Mouse (Mus musculus): ENCODE measurements around the gene Eif1ad.
A peak's percentile ranks its signal among the peaks of the same experiment; 100 is the strongest.
"Not testable (repeated sequence)": the region's sequence is repeated elsewhere in the genome, so short reads cannot be mapped to it uniquely, and the experiment has no call there.

Gene Eif1ad

DNA sequence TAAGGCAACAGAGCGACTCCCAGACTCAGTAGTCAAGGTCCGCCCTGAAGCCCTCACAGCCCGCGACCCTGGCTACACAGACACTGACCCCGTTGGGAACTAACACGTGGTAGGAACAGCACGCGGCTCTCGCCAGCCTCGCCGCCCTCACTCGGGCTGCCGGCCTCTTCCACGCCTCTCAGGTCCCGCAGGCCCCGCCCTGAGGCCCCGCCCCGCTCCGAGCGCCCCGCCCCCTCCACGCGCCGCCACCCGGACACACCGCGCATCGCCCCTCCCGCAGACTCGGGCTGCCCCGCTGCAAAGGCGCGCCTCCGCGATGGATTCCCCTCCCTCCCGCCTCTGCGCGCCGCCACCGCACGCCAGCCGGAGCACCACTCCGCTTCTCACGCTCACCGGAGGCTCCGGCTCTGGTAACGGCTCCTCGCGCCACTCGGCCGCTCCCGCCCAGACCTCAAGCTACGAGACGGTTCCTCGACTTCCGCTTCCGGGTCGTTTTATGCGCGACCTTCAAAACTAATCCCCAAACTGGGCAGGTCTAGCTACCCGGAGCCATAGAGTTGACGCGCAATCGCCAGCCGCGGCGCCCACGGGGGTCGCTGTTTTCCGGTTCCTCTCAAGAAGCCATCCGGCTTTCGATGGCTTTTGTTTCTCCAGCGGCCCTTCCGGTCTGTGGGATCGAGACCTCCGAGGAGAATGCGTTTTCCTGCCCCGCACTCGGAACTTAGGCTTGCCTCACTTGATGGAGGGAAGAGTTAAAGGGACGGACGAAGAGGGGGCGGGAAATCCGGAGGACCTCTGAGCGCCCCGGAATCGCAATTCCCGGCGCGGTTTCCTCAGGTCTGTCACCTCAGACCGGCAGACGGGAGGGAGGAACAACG is at the start of gene Eif1ad:
Gene Eif1ad, plus strand, starts transcription at position 567 of the 878 bp plus-strand sequence.
- peak; percentile 98 for DNase-seq (ENCODE audit: low read depth, low spot score)

DNA sequence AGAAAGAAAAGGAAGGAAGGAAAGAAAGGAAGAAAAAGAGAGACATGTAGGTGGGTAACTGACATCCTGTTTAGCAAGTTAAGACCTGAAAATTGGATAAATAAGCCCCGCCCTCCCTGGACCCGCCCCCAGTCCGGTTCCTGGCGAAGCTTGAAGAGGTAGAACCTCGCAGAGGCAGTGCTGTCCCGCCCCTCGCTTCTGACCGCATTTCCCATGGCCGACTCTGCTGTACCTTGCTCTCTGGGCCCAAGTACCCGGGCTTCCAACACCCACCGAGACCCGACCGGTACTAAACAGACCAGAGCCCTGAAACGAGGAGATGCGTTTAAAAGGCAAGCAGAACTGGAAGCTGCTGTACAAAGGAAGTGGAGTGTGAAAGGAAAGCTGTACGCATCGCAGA is 42.7 kb upstream of the Eif1ad start:
- DNase-seq (ENCODE audit: low read depth, low spot score) = no peak

DNA sequence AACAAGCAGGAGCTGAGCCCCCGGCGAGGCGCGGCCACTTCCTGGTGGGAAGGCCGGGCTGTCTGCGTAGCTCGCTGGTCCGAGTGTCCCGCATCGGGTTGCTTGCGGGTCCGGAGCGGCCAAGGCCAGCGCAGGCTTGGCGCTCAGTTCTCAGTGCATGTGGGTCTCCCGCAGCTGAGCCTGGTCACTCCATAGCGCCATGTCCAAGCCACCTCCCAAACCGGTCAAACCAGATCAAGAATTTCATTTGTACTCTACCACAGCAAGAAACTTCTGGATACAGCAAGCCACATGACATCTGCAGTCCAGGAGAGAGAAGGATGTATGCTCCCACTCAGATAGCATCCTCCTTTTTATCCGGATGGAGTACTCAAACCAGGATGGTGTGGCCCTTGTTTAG is 38.6 kb upstream of the Eif1ad start:
- DNase-seq (ENCODE audit: low read depth, low spot score) = no peak

DNA sequence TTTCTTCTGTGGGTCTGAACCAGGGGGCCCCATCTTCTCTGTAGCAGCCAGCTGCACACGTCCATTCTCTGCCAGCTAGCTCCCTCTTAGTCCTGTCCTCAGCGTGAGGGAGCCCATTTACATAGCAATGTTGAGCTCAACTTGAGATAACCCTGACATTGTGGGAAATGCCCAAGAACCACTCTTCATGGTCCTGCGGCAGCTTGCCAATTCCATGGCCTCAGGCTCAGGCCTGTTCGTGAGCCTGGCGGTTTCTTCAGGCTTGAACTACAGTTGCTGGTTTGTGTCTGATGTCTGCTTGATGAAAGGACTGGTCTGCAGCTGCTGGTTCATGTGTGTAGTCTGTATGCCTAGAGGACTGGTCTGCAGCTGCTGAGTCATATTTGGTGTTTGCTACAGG is 31.8 kb upstream of the Eif1ad start:
- no peak for DNase-seq (ENCODE audit: low read depth, low spot score)

DNA sequence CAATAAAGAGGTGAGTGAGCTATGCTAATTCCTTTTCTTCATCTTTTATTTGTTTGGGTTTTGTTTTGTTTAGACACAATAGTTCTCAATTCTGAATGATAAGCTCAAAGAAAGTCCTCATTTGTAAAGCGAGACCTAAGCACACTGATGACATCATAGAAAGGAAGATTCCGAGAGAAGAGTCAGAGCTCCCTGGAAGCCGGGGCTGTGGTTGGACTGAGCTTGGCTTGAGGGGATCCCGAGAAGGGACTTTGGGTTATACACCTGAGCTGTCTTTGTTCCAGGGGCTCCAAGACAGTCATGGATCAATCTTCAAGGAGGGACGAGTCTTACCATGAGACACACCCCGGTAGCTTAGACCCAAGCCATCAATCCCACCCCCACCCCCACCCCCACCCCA is 31.1 kb upstream of the Eif1ad start, which contains the start of gene Catsper1:
Gene Catsper1, plus strand, starts transcription at position 301 of the 400 bp plus-strand sequence.
- no peak for DNase-seq (ENCODE audit: low read depth, low spot score)

DNA sequence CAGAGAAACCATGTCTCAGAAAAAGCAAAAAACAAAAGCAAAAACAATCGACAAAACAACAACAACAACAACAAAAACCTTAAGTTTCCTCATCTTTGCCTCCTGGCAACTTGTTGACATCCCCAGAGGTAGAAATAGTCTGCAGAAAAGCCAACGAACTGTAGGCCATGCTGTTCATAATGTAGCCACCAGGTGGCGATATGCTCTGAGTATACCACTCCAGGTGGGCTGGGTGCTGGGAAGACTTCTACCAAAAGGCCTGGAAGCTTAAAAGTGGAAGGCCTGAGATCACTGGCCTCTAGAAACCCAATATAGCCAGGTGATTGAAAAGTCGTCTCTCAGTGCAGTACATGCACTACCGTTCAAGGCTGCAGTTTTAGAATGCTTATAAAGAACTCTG is 28.6 kb upstream of the Eif1ad start:
- peak; percentile 86 for DNase-seq (ENCODE audit: low read depth, low spot score)

DNA sequence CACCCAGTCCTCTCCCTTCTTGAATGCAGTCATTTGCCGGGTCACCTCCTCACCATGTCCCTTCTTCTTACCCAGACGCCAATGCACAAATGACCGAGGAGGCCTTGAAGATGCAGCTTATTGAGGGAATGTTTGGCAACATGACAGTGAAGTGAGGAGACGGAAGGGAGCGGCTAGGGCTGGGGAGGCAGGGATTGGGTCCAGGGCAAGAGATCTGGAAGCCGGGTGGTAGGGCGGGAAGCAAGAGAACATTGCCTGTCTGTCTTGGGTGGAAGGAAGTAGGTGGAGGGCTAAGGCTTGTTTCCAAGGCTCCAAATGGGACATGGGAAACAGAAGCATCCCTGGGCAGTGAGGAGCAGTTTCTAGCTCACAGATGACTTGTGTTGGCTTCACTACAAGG is 25.2 kb upstream of the Eif1ad start:
- DNase-seq (ENCODE audit: low read depth, low spot score) = no peak

DNA sequence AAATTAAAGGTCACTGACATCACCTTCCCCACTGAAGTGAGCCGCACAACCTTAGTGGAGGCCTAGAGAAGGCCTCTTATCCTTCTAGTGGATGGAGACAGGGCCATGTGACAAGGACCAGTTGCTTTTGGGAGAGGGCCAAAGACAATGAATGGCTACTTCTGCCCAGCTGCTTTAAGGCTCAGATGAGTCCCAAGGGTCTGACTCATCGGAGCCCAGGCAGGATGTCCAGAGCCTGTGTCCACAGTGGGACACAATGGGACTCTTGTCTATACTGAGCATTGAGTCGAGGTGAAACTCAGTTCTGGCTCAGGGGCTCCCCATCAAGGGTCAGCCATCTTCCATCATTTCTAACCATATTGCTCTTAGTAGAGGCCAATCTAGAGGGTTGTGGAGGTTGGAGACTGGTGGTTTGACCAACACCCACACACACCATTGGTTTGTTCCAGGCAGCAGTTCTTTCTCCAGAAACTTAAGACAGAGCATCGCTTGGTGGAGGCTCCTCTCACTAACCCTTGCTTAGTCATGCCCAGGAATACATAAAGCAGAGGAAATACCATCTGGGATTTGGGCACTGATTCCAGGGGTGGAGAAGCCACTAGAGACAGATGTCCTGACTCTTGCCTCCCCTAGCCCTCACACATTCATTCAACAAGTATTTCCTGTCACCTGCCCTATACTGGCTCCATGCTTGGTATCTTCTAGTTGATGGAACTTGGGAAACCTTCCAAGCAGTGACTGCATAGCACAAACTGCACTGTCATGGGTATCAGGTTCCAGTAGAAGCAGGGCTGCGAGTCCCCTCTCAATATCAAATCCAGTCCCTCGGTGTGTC is 21.0 kb upstream of the Eif1ad start:
- no peak for DNase-seq (ENCODE audit: low read depth, low spot score)

DNA sequence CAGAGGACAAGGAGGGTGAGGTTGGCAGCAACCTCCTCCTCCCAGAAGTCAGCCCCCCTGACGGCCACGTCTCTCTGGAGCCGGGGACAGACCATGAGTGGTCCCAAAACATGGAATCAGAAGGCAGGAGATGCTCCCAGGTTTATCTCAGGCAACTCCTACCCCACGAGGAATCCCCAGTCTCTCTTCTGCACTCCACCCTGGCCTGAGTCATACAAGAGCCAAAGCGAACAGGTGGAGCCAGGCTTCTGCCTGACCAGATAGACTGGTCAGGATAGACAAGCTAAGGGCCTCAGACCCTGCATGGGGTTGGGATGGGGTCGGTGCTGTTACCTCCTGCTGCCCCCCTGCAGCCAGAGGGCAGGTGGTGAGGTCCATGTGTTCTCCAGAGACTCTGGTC is 18.5 kb upstream of the Eif1ad start:
- no peak for DNase-seq (ENCODE audit: low read depth, low spot score)

DNA sequence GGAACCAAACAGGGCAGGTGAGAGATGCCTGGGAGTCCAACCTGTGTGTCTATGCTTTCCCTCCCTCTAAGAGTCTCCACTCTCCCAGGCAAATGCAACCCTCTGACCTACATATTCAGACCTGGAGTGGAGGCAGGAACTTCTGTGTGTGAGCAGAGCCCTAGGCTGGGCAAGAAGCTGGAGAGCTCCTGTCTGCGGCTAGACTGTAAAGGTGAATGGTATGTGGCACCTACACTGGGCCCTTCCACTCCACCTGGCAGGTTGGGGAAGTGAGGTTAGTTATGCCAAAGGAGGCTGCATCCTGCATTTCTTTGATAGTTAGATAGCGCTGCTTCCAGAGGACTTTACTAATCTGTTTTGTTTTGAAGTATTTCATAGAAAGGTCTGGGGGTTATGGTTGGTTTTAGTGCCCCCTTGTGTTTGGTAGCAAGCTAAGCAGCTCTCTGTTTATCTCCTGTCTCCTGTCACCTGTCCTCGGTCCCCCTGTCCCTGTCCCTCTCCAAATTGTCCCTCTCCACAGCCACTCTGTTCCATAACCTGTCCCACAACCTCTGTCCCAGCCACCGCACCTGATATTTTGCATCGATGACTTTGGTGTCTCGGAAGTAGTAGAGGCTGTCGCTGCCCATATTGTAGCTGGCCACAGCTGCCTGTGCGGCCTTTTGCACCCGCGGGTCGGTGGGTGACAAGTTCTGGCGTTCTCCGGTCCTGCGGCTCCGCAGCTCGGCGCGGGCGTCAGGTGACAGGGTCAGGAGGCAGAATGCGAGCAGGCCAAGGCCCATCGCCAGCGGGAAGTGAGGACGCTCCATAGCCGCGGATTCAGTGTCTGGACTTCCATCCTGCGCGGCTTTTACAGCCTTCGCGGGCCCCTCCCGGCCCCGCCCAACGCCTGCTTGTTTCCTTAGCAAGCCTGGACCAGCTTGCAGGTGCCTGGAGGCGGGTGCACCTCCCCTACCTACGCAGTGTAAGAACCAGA is 17.7 kb upstream of the Eif1ad start:
- DNase-seq (ENCODE audit: low read depth, low spot score) = peak; percentile 30

DNA sequence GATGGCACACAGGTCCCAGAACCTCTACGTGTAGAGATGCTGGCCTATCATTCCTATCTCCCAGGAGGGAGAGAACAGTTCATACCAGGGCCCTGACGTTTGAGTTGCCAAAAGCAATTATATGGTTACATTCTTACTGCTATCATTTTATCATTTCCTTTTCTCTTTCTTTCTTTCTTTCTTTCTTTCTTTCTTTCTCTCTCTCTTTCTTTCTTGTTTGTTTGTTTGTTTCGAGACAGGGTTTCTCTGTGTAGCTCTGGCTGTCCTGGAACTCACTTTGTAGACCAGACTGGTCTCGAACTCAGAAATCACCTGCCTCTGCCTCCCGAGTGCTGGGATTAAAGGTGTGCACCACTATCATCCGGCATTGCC is 17.1 kb upstream of the Eif1ad start, which contains the start of gene Cst6:
Gene Cst6, minus strand, starts transcription at position 73 of the 372 bp plus-strand sequence.
- DNase-seq (ENCODE audit: low read depth, low spot score) = not testable (repeated sequence)

DNA sequence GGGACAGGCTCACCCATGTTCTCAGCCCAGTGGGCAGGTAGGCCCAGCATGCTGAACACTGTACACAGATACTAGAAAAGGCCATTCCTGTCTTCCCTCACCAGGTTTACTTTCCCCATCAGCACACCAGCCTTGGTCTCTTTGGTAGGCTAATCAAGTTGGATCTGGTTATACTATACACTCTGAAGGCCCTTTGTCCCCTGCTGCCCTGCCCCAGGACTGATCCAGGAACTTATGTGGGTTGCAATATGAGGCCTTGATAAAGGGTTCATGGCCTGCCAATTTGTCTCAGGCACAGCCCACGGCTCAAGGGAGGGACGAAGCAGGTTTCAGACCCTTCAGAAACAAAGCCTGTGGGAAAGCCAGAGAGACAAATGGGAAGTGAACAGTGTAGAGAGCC is 12.9 kb upstream of the Eif1ad start:
- DNase-seq (ENCODE audit: low read depth, low spot score) = no peak

DNA sequence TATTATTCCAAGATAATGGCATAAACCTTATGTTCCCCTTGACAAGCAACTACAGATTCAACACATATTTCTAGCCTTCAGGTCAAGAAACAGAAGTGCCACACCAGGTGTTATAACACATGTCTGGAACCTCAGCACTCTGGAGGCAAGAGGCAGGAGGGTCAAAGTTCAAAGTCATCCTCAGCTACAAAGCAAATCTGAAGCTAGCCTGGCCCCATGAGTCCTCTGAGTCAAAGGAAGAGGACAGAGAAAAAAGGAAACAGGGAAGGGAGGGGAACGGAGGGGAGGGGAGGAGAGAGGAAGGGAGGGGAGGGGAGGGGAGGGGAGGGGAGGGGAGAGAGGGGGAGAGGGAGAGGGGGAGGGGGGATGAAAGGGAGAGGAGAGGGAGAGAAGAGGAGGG is 10.5 kb upstream of the Eif1ad start:
- DNase-seq (ENCODE audit: low read depth, low spot score) = peak; percentile 39

DNA sequence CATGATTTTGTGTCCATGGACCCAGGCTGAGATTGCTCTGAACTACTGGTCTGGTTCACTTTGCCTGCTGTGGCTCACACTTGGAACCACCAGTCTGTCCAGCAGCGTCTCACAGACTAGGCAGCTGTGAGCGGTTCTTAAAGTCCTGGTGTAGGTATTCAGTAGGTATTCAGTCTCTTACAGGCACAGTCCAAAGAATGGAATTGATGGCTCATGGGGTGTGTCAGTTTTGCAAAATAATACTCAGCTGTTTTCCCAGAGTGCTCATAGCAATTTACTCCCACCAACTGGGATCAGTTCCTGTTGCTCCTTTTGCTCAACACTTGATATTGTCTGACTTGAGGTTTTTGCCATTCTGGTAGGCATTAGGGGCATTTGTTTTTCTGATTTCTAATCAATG is 4.4 kb upstream of the Eif1ad start:
- DNase-seq (ENCODE audit: low read depth, low spot score) = peak; percentile 67

DNA sequence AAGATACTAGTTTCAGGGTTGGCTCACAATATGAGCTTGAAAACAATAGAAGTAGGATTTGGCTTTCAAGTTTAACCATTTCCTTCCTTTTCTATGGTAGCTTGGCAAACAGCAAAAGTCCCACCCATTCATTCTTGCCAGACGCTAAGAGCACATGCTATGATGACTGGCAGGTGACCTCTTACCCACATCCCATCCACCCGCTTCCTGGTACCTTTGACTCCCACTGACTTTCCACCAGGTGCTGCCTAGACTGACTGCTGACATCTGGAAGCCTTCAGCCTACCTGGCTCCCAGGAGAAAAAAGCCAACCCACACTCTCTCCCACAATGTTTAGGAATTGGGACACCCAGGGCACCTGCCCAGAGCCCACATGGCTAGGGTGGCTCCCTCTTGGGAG is 2.4 kb upstream of the Eif1ad start:
- DNase-seq (ENCODE audit: low read depth, low spot score) = no peak

DNA sequence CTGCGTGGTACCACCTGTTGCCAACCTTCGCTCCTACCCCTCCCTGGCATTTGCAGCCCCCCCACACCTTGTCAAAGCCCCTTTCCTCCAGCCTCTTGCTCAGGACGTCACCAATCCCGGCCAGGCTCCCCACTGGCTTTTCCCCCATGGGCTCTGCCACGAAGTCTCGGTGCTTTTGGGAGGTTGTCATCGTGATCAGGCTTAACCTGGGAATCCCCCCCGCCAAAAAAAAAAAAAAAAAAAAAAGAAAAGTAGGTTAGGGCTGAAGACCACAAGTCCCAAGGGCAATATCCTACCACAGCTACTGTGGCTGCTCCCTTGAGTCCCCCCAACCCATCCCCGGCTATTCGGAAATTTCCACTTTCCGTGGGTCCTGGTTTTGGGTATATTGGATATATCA is 790 bp upstream of the Eif1ad start:
- no peak for DNase-seq (ENCODE audit: low read depth, low spot score)

DNA sequence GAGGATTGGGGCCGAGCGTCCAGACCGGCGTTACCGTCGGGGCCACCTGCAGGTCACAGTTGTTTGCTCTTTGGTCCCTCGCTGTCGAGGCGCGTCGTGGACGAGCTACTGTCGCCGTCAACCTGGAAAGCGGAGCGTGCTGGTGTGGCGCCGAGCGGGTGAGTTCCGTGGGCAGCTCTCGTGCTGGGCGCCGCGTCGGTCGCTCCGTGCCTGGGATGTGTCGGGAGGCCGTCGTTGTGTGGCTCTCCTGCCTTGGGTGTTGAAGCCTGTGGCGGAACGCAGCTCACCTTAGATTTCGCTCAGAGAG is 465 bp downstream of the Eif1ad start, which contains the start of gene Banf1:
Gene Banf1, minus strand, starts transcription at position 116 of the 307 bp plus-strand sequence.
- DNase-seq (ENCODE audit: low read depth, low spot score) = no peak

DNA sequence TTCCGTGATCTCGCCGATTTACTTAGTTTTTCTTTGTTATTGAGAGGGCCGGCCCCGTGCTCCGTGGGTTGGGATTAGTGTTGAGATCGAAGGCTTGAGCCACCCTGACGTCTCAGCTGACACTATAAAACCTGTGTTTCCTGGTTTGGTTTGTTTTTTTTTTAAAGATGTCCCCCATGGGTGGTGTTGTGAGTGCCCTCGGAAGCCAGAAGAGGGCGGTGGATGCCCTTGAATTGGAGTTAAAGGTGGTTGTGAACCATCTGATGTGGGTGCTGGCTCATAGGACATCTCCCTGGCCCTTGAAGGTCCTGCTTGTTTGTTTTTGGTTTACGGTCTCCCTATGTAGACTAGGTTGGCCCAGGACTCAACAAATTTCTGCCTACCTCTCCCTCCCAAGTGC is 914 bp downstream of the Eif1ad start:
- DNase-seq (ENCODE audit: low read depth, low spot score) = peak; percentile 58

DNA sequence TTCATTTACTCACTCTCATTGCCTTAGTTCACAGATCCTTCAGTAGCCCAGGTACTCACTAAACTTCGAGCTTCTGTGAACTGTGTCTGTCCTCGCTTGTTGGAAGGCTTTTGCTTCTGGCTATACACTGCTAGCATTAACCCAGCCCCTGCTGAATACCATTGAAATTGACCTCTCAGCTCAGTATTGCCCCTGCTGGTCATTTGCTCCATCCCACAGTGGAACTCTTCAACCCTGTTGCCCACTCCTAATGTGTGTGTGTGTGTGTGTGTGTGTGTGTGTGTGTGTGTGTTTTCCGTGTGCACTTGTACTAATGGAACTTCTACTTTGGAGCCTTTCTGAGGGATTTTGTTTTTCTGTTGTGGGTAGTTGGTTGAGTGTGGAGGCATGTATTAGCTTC is 4.4 kb downstream of the Eif1ad start:
- peak; percentile 64 for DNase-seq (ENCODE audit: low read depth, low spot score)

DNA sequence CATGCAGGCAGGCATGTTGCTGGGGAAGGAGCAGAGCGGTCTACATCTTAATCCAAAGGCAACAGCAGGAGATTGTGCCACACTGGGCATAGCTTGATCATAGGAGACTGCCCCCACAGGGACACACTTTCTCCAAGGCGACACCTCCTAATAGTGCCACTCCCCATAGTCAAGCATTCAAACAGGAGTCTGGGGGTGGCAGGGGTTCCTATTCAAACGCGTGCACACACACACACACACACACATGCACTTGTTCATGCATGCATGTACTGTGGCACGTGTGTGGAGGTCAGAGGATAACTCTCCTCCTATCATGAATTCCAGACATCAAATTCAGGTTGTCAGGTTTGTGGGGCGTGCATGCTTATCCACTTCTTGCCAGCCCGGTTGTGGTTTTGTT is 6.2 kb downstream of the Eif1ad start:
- no peak for DNase-seq (ENCODE audit: low read depth, low spot score)

DNA sequence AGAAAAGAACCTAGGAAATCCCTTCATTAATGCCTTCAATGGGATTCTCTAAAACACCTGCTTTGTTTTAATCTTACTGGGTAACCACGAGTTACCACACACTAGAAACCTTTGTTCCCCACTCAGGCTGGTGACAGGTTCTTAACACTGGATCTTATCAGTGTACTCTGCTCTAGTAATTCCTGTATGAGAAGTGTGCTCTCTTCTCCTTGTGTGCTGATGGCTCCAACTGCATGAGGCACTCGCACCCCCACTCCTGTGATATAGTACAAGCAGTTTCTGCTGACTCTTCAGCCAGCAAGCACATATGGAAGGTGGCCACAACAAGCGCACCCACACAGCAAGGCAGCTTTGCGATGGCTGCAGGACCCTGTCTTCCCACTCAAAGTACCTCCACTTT is 7.6 kb downstream of the Eif1ad start:
- no peak for DNase-seq (ENCODE audit: low read depth, low spot score)

DNA sequence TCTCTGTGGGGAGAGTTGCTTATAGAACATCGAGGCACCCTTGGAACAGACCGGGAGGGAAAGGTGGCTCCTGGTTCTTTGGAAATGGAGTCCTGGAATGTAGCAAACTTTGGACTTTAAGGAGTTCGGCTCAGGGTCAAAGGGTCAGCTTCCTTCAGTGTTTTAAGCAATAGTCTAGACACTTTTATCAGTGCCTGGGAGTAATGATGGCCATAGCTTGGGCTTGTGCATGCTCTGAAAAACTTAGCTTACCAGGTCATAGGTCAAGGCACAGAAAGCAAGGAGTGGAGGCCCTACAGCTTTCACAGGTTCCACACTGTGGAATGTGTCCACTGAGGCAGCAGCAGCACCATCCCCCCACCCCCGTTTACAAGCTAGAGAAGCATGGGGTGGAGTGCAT is 8.2 kb downstream of the Eif1ad start:
- DNase-seq (ENCODE audit: low read depth, low spot score) = no peak
